Mouse (Mus musculus) bone marrow, adult 2 months (tissue): ENCODE measurements at regions not wholly inside any gene's neighbourhood (a gene's known extent, or its start where the extent isn't known, plus 50 kb on each side); places are given as distances from the start of the nearest gene placed in this dataset.

Experiments used
- CTCF ChIP-seq: fragments of 200-500 bp; IDR thresholded peaks from 2 replicates; pipeline ENCODE4 v1.5.1; 2011; ENCODE audit warnings: low read length, control low read depth; ENCODE audit not compliant: control insufficient read depth, insufficient read depth
- POLR2A ChIP-seq: fragments of 200-500 bp; IDR thresholded peaks from 2 replicates; pipeline ENCODE4 v1.6.1; 2011; ENCODE audit warnings: low read depth, mild to moderate bottlenecking, control low read depth, low read length, borderline replicate concordance; ENCODE audit not compliant: control insufficient read depth

- TF ChIP-seq POLR2A (no peak), CTCF (no peak)
Measured at GRCm38 (mm10) chr7:111214226-111214906, 131.5 kb upstream of the Eif4g2 start.
